Mouse (Mus musculus): ENCODE data around the gene Cblc. TPM values are rescaled to one million over a fixed set of nuclear protein-coding genes. Genes with fewer than 3 reads are reported as not detected.

Cblc gene
- polyA plus RNA-seq, 1 experiment from 2014 or later = 0.28 TPM

DNA sequence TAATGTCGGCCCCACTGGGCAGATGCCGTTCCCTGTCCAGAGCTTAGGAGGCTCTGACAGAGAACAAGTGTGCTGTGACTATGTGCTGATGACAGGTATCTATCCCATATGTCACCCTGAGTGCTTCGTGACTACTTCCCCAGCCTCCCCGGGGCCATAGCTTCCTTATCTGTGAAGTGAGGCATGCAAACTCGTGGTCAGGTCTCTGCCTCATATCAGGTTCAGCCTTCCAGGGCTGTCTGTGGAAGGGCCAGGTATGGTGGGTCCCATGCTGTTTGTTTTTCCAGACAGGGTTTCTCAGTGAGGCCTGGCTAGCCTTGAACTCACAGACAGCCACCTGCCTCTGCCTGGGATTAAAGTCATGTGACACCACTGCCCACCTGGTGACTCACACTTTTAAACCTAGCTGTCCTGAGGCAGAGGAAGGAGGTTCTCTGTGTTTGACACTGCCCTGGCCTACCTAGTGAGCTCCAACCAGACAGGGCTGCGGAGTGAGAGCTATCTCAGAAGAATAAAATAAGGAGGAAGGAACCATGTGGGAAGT lies 17.0 kb upstream of the Cblc start:
- no peak for DNase-seq (ENCODE audit: low spot score)
- no peak overlapping the region for H3K4me2 ChIP-seq (ENCODE audit: low read depth, low read length, severe bottlenecking)
- peaks cover 12% of the 10 kb centered on the region for H3K4me1 ChIP-seq (replicated peaks; ENCODE audit: control insufficient read depth, insufficient read depth, low read length)
- H3K9me3 ChIP-seq (ENCODE audit: control insufficient read depth, low read length) = no peaks in the 10 kb centered on the region
- no peak overlapping the region for H3K27ac ChIP-seq (ENCODE audit: low read depth, low read length)
- no peak overlapping the region for H3K4me3 ChIP-seq (ENCODE audit: low read depth, low read length)
- no peak for ATAC-seq (replicated peaks; ENCODE audit: low FRiP score)
- peaks cover 44% of the 10 kb centered on the region for H3K27me3 ChIP-seq (ENCODE audit: control insufficient read depth, insufficient read depth, low read length)
- 84% methylated on average over 6 of the region's 6 CpGs for WGBS
- no peak overlapping the region for H3K9ac ChIP-seq (ENCODE audit: low read length)
- H3K36me3 ChIP-seq (ENCODE audit: control insufficient read depth, insufficient read depth, low read length) = no peaks in the 10 kb centered on the region

DNA sequence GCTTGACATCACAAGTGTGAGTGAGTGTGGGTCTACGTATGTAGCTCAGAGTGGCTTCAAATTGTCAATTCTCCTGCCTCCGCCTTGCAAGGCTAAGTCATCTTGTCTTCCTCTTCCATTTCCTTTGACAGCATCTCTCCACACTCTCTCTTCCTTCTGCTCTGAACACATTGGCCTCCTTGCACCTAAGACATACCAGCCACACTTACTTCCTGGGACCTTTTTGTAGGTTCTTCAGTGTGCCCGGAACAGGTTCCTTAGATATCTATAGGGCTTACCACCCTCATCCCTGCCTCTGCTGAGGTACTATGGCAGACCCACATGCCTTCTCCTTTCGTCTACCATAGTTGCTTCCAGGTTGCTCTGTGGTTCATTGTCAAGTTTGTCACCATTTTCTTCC lies 16.6 kb upstream of the Cblc start:
- H3K9me3 ChIP-seq (ENCODE audit: control insufficient read depth, low read length) = no peaks in the 10 kb centered on the region
- no peak overlapping the region for H3K9ac ChIP-seq (ENCODE audit: low read length)
- no peaks in the 10 kb centered on the region for H3K36me3 ChIP-seq (ENCODE audit: control insufficient read depth, insufficient read depth, low read length)
- H3K27me3 ChIP-seq (ENCODE audit: control insufficient read depth, insufficient read depth, low read length) = peaks cover 44% of the 10 kb centered on the region
- no peak overlapping the region for H3K4me2 ChIP-seq (ENCODE audit: low read depth, low read length, severe bottlenecking)
- 80% methylated on average over 4 of the region's 4 CpGs for WGBS
- no peak for ATAC-seq (replicated peaks; ENCODE audit: low FRiP score)
- no peak overlapping the region for H3K27ac ChIP-seq (ENCODE audit: low read depth, low read length)
- peaks cover 12% of the 10 kb centered on the region for H3K4me1 ChIP-seq (replicated peaks; ENCODE audit: control insufficient read depth, insufficient read depth, low read length)
- H3K4me3 ChIP-seq (ENCODE audit: low read depth, low read length) = no peak overlapping the region
- DNase-seq (ENCODE audit: low spot score) = no peak

DNA sequence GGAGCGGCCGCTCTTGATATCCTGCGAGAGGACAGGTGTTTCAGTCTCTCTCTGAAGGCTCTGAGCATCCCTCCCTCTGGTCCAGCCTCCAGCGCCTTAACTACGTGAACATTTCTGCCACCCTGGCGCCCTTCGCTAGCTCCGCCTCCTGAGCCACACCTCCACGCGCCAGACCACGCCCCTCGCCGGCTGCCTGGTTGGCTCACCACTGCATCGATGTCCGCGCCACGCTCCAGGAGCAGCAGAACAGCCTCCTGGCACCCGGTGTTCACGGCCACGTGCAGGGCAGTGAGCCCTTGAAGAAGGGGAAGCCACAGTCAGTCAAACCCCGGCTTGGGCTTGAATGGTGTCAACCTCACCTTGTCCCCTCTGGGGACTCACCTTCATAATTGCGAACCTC lies 14.5 kb upstream of the Cblc start:
- H3K27me3 ChIP-seq (ENCODE audit: control insufficient read depth, insufficient read depth, low read length) = peaks cover 36% of the 10 kb centered on the region
- no peak overlapping the region for H3K27ac ChIP-seq (ENCODE audit: low read depth, low read length)
- peak; percentile 75 for DNase-seq (ENCODE audit: low spot score)
- peak; percentile 51 for ATAC-seq (replicated peaks; ENCODE audit: low FRiP score)
- H3K36me3 ChIP-seq (ENCODE audit: control insufficient read depth, insufficient read depth, low read length) = no peaks in the 10 kb centered on the region
- H3K4me3 ChIP-seq (ENCODE audit: low read depth, low read length) = no peak overlapping the region
- H3K9ac ChIP-seq (ENCODE audit: low read length) = no peak overlapping the region
- H3K4me2 ChIP-seq (ENCODE audit: low read depth, low read length, severe bottlenecking) = peak overlapping the region; percentile 42
- peaks cover 6% of the 10 kb centered on the region; the same call in 1 of the 2 replicates for H3K4me1 ChIP-seq (replicated peaks; ENCODE audit: control insufficient read depth, insufficient read depth, low read length)
- WGBS = 3% methylated on average over 22 of the region's 22 CpGs
- no peaks in the 10 kb centered on the region for H3K9me3 ChIP-seq (ENCODE audit: control insufficient read depth, low read length)

DNA sequence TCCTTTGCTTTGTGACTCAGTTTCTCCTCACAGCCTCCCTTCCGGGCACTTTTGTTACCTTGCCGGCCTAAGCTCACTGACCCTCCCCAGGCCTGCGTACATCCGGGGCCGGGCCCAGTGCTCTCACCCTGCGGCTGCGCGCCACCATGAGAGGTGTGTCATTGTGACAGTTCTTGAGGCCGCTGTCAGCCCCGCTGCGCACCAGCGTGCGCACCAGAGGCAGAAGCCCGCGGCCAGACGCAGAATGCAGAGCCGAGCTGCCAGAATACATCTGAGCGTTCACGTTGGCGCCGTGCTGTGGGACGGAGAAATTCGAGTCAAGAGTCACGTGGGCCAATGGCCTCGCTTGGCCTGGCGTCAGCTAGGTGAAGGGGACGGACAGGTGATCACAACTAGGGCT lies 12.8 kb upstream of the Cblc start:
- H3K4me3 ChIP-seq (ENCODE audit: low read depth, low read length) = peak overlapping the region; percentile 14; the same call in 1 of the 2 replicates
- H3K4me2 ChIP-seq (ENCODE audit: low read depth, low read length, severe bottlenecking) = peak overlapping the region; percentile 42
- no peak for DNase-seq (ENCODE audit: low spot score)
- 5% methylated on average over 27 of the region's 27 CpGs for WGBS
- peaks cover 6% of the 10 kb centered on the region; the same call in 1 of the 2 replicates for H3K4me1 ChIP-seq (replicated peaks; ENCODE audit: control insufficient read depth, insufficient read depth, low read length)
- H3K27ac ChIP-seq (ENCODE audit: low read depth, low read length) = no peak overlapping the region
- no peaks in the 10 kb centered on the region for H3K36me3 ChIP-seq (ENCODE audit: control insufficient read depth, insufficient read depth, low read length)
- no peak for ATAC-seq (replicated peaks; ENCODE audit: low FRiP score)
- H3K9me3 ChIP-seq (ENCODE audit: control insufficient read depth, low read length) = no peaks in the 10 kb centered on the region; the same call in 1 of the 2 replicates
- peaks cover 36% of the 10 kb centered on the region for H3K27me3 ChIP-seq (ENCODE audit: control insufficient read depth, insufficient read depth, low read length)
- H3K9ac ChIP-seq (ENCODE audit: low read length) = peak overlapping the region; percentile 20; the same call in 1 of the 2 replicates

DNA sequence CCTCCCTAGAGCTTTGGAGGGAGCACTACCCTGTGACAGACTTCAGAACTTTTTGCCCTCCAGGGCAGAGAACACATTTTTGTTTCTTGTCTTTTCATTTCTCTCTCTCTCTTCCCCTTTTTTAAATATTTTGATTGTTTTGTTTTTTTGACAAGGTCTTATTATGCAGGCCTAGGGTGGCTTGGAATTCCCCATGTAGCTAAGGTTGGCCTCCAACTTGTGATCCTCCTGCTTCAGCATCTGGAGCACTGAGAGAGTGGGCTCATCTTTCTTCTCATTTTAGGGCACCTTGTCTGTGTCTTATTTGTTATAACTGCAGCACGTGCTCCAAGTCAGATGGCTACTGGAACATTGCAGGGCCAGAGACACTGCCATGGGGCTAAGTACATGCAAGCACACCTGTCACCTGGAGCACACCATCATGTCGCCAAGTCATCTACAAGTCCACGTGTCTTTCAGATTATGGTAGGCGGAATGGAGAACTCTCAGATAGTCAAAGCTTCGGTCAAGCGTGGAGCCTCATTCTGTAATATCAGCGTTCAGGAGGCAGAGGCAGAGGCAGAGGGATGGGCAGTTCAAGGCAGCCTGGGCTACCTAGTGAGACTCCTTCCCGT lies 9.9 kb upstream of the Cblc start:
- Histone ChIP-seq H3K36me3 (ENCODE audit: control insufficient read depth, insufficient read depth, low read length) (no peaks in the 10 kb centered on the region), H3K27ac (ENCODE audit: low read depth, low read length) (no peak overlapping the region), H3K9ac (ENCODE audit: low read length) (no peak overlapping the region), H3K4me1 (replicated peaks; ENCODE audit: control insufficient read depth, insufficient read depth, low read length) (peaks cover 6% of the 10 kb centered on the region; the same call in 1 of the 2 replicates), H3K27me3 (ENCODE audit: control insufficient read depth, insufficient read depth, low read length) (peaks cover 29% of the 10 kb centered on the region), H3K9me3 (ENCODE audit: control insufficient read depth, low read length) (no peaks in the 10 kb centered on the region; the same call in 1 of the 2 replicates), H3K4me2 (ENCODE audit: low read depth, low read length, severe bottlenecking) (no peak overlapping the region), H3K4me3 (ENCODE audit: low read depth, low read length) (no peak overlapping the region)
- DNase-seq (ENCODE audit: low spot score) (no peak), ATAC-seq (replicated peaks; ENCODE audit: low FRiP score) (no peak)
- 87% methylated on average over 8 of the region's 8 CpGs for WGBS

- Histone ChIP-seq H3K27ac (ENCODE audit: low read depth, low read length) (no peak overlapping the region), H3K4me1 (replicated peaks; ENCODE audit: control insufficient read depth, insufficient read depth, low read length) (no peaks in the 10 kb centered on the region), H3K9me3 (ENCODE audit: control insufficient read depth, low read length) (no peaks in the 10 kb centered on the region; the same call in 1 of the 2 replicates), H3K27me3 (ENCODE audit: control insufficient read depth, insufficient read depth, low read length) (no peaks in the 10 kb centered on the region), H3K4me2 (ENCODE audit: low read depth, low read length, severe bottlenecking) (no peak overlapping the region), H3K9ac (ENCODE audit: low read length) (no peak overlapping the region), H3K4me3 (ENCODE audit: low read depth, low read length) (no peak overlapping the region), H3K36me3 (ENCODE audit: control insufficient read depth, insufficient read depth, low read length) (no peaks in the 10 kb centered on the region)
- 19% methylated on average over 7 of the region's 7 CpGs for WGBS
- ATAC-seq (replicated peaks; ENCODE audit: low FRiP score) (0 out of 2 replicates have a peak, but pooled peaks have one; percentile 30), DNase-seq (ENCODE audit: low spot score) (peak; percentile 86)
Observed at GRCm38 (mm10) chr7:19802995-19803394, 6.4 kb upstream of the Cblc start.

DNA sequence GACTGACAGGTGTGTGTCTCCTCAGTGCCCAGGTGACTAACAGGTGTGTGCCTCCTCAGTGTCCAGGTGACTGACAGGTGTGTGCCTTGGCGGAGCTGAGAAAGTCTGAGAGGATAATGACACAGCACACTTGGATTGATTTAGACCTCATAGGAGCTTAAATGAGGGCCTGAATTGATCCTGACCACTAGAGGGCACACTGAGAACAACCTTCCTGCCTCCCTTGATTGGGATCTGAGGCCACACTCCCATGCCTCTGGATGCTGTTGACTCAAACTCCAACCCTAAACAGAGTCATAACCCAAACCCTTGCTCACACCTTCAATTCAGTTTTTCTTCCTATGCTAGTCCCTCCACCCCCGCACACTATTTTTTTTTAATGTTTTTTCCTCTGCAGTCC lies 4.2 kb upstream of the Cblc start:
- Histone ChIP-seq H3K4me1 (replicated peaks; ENCODE audit: control insufficient read depth, insufficient read depth, low read length) (no peaks in the 10 kb centered on the region), H3K36me3 (ENCODE audit: control insufficient read depth, insufficient read depth, low read length) (no peaks in the 10 kb centered on the region), H3K27me3 (ENCODE audit: control insufficient read depth, insufficient read depth, low read length) (peaks cover 14% of the 10 kb centered on the region), H3K9ac (ENCODE audit: low read length) (no peak overlapping the region), H3K9me3 (ENCODE audit: control insufficient read depth, low read length) (no peaks in the 10 kb centered on the region; the same call in 1 of the 2 replicates), H3K27ac (ENCODE audit: low read depth, low read length) (no peak overlapping the region), H3K4me3 (ENCODE audit: low read depth, low read length) (no peak overlapping the region), H3K4me2 (ENCODE audit: low read depth, low read length, severe bottlenecking) (no peak overlapping the region)
- WGBS = 24% methylated on average over 2 of the region's 2 CpGs
- ATAC-seq (replicated peaks; ENCODE audit: low FRiP score) (no peak), DNase-seq (ENCODE audit: low spot score) (no peak)

GRCm38 (mm10) chr7:19796254-19796653 lies 355 bp downstream of the Cblc start:
- H3K9me3 ChIP-seq (ENCODE audit: control insufficient read depth, low read length) = no peaks in the 10 kb centered on the region
- no peak overlapping the region for H3K4me3 ChIP-seq (ENCODE audit: low read depth, low read length)
- WGBS = 12% methylated on average over 18 of the region's 18 CpGs
- no peaks in the 10 kb centered on the region for H3K36me3 ChIP-seq (ENCODE audit: control insufficient read depth, insufficient read depth, low read length)
- DNase-seq (ENCODE audit: low spot score) (no peak), ATAC-seq (replicated peaks; ENCODE audit: low FRiP score) (no peak)
- H3K27ac ChIP-seq (ENCODE audit: low read depth, low read length) = no peak overlapping the region
- H3K4me2 ChIP-seq (ENCODE audit: low read depth, low read length, severe bottlenecking) = no peak overlapping the region
- no peak overlapping the region for H3K9ac ChIP-seq (ENCODE audit: low read length)
- H3K27me3 ChIP-seq (ENCODE audit: control insufficient read depth, insufficient read depth, low read length) = peaks cover 17% of the 10 kb centered on the region
- no peaks in the 10 kb centered on the region for H3K4me1 ChIP-seq (replicated peaks; ENCODE audit: control insufficient read depth, insufficient read depth, low read length)

DNA sequence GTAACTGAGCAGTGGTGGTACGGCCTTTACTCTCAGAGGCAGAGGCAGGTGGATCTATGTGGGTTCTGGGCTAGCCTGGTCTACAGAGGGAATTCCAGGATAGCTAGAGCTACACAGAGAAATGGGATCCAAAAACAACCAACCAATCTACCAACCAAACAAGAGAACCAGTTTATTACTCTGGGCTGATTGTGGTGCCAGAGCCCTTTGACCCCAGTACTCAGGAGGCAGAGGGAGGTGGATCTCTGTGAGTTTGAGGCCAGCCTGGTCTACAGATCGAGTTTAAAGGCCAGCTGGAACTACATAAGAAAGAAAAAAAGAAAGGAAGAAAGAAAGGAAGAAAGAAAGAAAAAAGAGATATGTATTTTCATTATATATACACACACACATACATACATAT lies 1.4 kb downstream of the Cblc start:
- no peak for ATAC-seq (replicated peaks; ENCODE audit: low FRiP score)
- no peak for DNase-seq (ENCODE audit: low spot score)
- Histone ChIP-seq H3K27ac (ENCODE audit: low read depth, low read length) (no peak overlapping the region), H3K9ac (ENCODE audit: low read length) (no peak overlapping the region), H3K9me3 (ENCODE audit: control insufficient read depth, low read length) (no peaks in the 10 kb centered on the region), H3K4me1 (replicated peaks; ENCODE audit: control insufficient read depth, insufficient read depth, low read length) (no peaks in the 10 kb centered on the region), H3K4me2 (ENCODE audit: low read depth, low read length, severe bottlenecking) (no peak overlapping the region), H3K27me3 (ENCODE audit: control insufficient read depth, insufficient read depth, low read length) (peaks cover 17% of the 10 kb centered on the region), H3K36me3 (ENCODE audit: control insufficient read depth, insufficient read depth, low read length) (no peaks in the 10 kb centered on the region), H3K4me3 (ENCODE audit: low read depth, low read length) (no peak overlapping the region)
- 69% methylated on average over 2 of the region's 2 CpGs for WGBS

Data from forebrain, embryonic 11.5 days (tissue).